In genomic region chr3:136449364-136449763, GRCm38 (mm10) we compare ENCODE assay signal across 15 mouse cellular contexts.
DNase-seq lines count a peak whose midpoint lies in the region; ATAC-seq and TF ChIP-seq lines count a peak whose summit lies in the region.
"Had no signal": no experiment of that assay in that cellular context is flagged by ENCODE, and none has a peak within 500 bp of the region (broad histone marks: within the 10 kb centered on the region; RNA-seq: fewer than 3 reads in every experiment).

No protein-coding gene starts in this region.

- no peak overlapping the region for H3K4me2 ChIP-seq in hindbrain, postnatal 0 days (ENCODE audit: low read depth, low read length)
- H3K4me2 ChIP-seq: heart, embryonic 13.5 days; limb, embryonic 13.5 days; liver, embryonic 15.5 days had no signal

- no peak overlapping the region for H3K9ac ChIP-seq in hindbrain, postnatal 0 days (replicated peaks; ENCODE audit: low read length)
- H3K9ac ChIP-seq: heart, embryonic 13.5 days; limb, embryonic 13.5 days; liver, embryonic 15.5 days had no signal

- H3K9me3 ChIP-seq in hindbrain, postnatal 0 days (ENCODE audit: low read length): no peaks in the 10 kb centered on the region
- H3K9me3 ChIP-seq: heart, embryonic 13.5 days; limb, embryonic 13.5 days; liver, embryonic 15.5 days had no signal

- no peaks in the 10 kb centered on the region for H3K36me3 ChIP-seq in hindbrain, postnatal 0 days (ENCODE audit: insufficient read depth, low read length)
- H3K36me3 ChIP-seq: heart, embryonic 13.5 days; limb, embryonic 13.5 days; liver, embryonic 15.5 days had no signal

- H3K27ac ChIP-seq in left cerebral cortex, adult 2 months: 0 out of 2 replicates have a peak overlapping the region, but pooled peaks have one; percentile 28
- no peak overlapping the region for H3K27ac ChIP-seq in hindbrain, postnatal 0 days
- H3K27ac ChIP-seq: heart, embryonic 13.5 days; kidney, postnatal 0 days; limb, embryonic 13.5 days; liver, embryonic 15.5 days had no signal

- no peak overlapping the region for H3K4me3 ChIP-seq in left cerebral cortex, adult 2 months
- no peak overlapping the region for H3K4me3 ChIP-seq in hindbrain, postnatal 0 days (ENCODE audit: low read length)
- H3K4me3 ChIP-seq: heart, embryonic 13.5 days; limb, embryonic 13.5 days; liver, embryonic 15.5 days; myocyte had no signal

- no peak for TF ChIP-seq POLR2A in brain, embryonic 14.5 days (IDR thresholded peaks at IDR 0.05; ENCODE audit: borderline replicate concordance, extremely low read depth, insufficient read depth, insufficient read length, poor library complexity, severe bottlenecking)

- peak; percentile 8 for DNase-seq in embryo, embryonic 11 days
- no peak for DNase-seq in embryo, embryonic 9.5 days (ENCODE audit: extremely low spot score)
- DNase-seq in left cerebral cortex, adult 2 months (ENCODE audit: extremely low spot score in 1 of 2, low spot score in 2 of 2): no peak
- DNase-seq in left cerebral cortex, adult 8-10 months (ENCODE audit: low spot score in 2 of 2): no peak
- peak; percentile 54 for DNase-seq in brain, embryonic 14.5 days (ENCODE audit: low read depth)
- peak; percentile 45 for DNase-seq in hindbrain, postnatal 0 days (ENCODE audit: low spot score)
- no peak for DNase-seq in ovary, postnatal 14 days (ENCODE audit: low spot score)
- DNase-seq in heart, postnatal 25 days (ENCODE audit: low spot score): no peak
- DNase-seq: kidney, adult 11 months had no signal

- H3K27me3 ChIP-seq in hindbrain, postnatal 0 days (ENCODE audit: insufficient read depth, low read length): no peaks in the 10 kb centered on the region
- H3K27me3 ChIP-seq: heart, embryonic 13.5 days; limb, embryonic 13.5 days; liver, embryonic 15.5 days had no signal

- intact Hi-C loops in left cerebral cortex, adult 2 months (cut with DNase I): no loop called here
- intact Hi-C loops in heart, postnatal 25 days (cut with DNase I): no loop called here

- WGBS in hindbrain, postnatal 0 days: 42% methylated on average over 4 of the region's 4 CpGs

- ATAC-seq in hindbrain, postnatal 0 days: peak; percentile 71; the same call in 1 of the 2 replicates
- ATAC-seq: lung, postnatal 0 days had no signal

- TF ChIP-seq CTCF in left cerebral cortex, adult 2 months (IDR thresholded peaks at IDR 0.05): no peak
- TF ChIP-seq CTCF in brain, embryonic 14.5 days (IDR thresholded peaks at IDR 0.05; ENCODE audit: borderline replicate concordance, extremely low read depth, insufficient read depth, insufficient read length): no peak
- TF ChIP-seq CTCF in hindbrain, postnatal 0 days (IDR thresholded peaks at IDR 0.05; ENCODE audit: low read depth): no peak

- H3K4me1 ChIP-seq in hindbrain, postnatal 0 days (ENCODE audit: insufficient read depth, low read length): no peaks in the 10 kb centered on the region
- H3K4me1 ChIP-seq: heart, embryonic 13.5 days; limb, embryonic 13.5 days; liver, embryonic 15.5 days had no signal

Comparison
In these comparisons a context has a peak if more than half of its experiments do, and no peak if none do; other contexts are left out.
1. DNase-seq: peak in embryo, embryonic 11 days (single experiment), brain, embryonic 14.5 days (single experiment) and hindbrain, postnatal 0 days (single experiment); none in embryo, embryonic 9.5 days (single experiment), left cerebral cortex, adult 2 months (0 of 2), left cerebral cortex, adult 8-10 months (0 of 2), ovary, postnatal 14 days (single experiment) and heart, postnatal 25 days (single experiment).